Mouse (Mus musculus) forebrain, embryonic 13.5 days (tissue): Measurements from ENCODE around the gene Cttn. TPM values are rescaled to one million over a fixed set of nuclear protein-coding genes. Genes with fewer than 3 reads are reported as not detected.

Source experiments
- ATAC-seq: fragments of 200-750 bp; cut with Nextera tagmentation; 2 replicates; pipeline ENCODE4 v1.8.0; 2017
- H3K27ac ChIP-seq: fragments of 300-500 bp; sonication (generic); 2 replicates; pipeline ENCODE4 v1.5.1; 2015; ENCODE audit warnings: inconsistent platforms, mild to moderate bottlenecking, moderate library complexity
- H3K27me3 ChIP-seq: fragments of 300-500 bp; sonication (generic); 2 replicates; pipeline ENCODE4 v1.6.1; 2015; ENCODE audit warnings: mild to moderate bottlenecking, inconsistent platforms
- H3K36me3 ChIP-seq: fragments of 300-500 bp; sonication (generic); 2 replicates; pipeline ENCODE4 v1.6.1; 2015; ENCODE audit warnings: mild to moderate bottlenecking, inconsistent platforms; ENCODE audit not compliant: poor library complexity, severe bottlenecking
- H3K4me1 ChIP-seq: fragments of 300-500 bp; sonication (generic); 2 replicates; pipeline ENCODE4 v1.6.1; 2015; ENCODE audit warnings: inconsistent platforms
- H3K4me2 ChIP-seq: fragments of 300-500 bp; sonication (generic); 2 replicates; pipeline ENCODE4 v1.6.1; 2015; ENCODE audit warnings: inconsistent platforms, mild to moderate bottlenecking, moderate library complexity
- H3K4me3 ChIP-seq: fragments of 300-500 bp; sonication (generic); 2 replicates; pipeline ENCODE4 v1.5.1; 2015; ENCODE audit warnings: mild to moderate bottlenecking, inconsistent platforms
- H3K9ac ChIP-seq: fragments of 300-500 bp; sonication (generic); 2 replicates; pipeline ENCODE4 v1.6.1; 2015; ENCODE audit warnings: mild to moderate bottlenecking, inconsistent platforms
- H3K9me3 ChIP-seq: fragments of 300-500 bp; sonication (generic); replicated peaks from 2 replicates; pipeline ENCODE4 v1.6.1; 2016; ENCODE audit warnings: inconsistent platforms
- WGBS: fragments of 180-500 bp; shearing (Covaris S2); methylation state at CpG from one replicate; pipeline ENCODE4 v1.1.7; 2015; 5-methylcytosine and 5-hydroxymethylcytosine counted together
- polyA plus RNA-seq: library from polyadenylated mRNA; unstranded; fragments of >200 nt; fragmentation: Nextera tagmentation; extraction: Ambion mirVana; gene quantifications from 2 replicates; pipeline ENCODE4 v1.2.1, GENCODE M21; 2015

Cttn gene
- 168 and 179 TPM in 2 replicates for polyA plus RNA-seq

DNA sequence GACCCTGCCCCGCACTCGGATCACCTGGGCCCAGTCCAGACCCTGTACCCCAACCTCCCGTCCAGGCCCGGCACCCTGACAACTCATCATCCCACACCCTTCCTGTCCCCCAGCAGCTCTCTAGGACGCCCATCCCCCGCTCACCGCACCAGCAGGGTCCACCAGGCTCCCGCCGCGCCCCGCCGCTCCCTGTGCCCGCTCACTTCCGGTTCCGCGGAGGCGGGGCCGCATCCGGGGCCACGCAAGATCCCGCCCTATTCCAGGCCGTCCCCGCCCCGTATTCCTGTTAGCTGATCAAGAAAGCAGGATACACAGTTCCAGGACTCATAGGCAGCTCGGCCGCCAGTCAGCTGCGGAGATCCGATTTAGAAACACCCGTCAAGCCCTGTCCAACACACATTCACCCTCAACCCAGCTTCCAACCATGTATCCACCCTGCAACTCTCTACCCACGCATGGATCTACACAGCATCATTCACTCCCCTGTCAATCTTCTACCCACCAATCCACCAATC, at the start of gene Cttn:
TSS of gene Cttn (minus strand) at position 465 of the 515 bp plus-strand sequence.
- no peaks in the 10 kb centered on the region for H3K9me3 ChIP-seq
- 1% methylated on average over 29 of the region's 30 CpGs for WGBS
- peaks cover 7% of the 10 kb centered on the region for H3K36me3 ChIP-seq
- H3K4me2 ChIP-seq, result peak within 1 kb of the TSS; percentile 92
- H3K4me3 ChIP-seq, result peak within 1 kb of the TSS; percentile 97
- ATAC-seq, result peak; percentile 98
- peak within 1 kb of the TSS; percentile 96 for H3K9ac ChIP-seq
- no peaks in the 10 kb centered on the region for H3K27me3 ChIP-seq
- peaks cover 24% of the 10 kb centered on the region for H3K4me1 ChIP-seq
- H3K27ac ChIP-seq, result peak within 1 kb of the TSS; percentile 79

DNA sequence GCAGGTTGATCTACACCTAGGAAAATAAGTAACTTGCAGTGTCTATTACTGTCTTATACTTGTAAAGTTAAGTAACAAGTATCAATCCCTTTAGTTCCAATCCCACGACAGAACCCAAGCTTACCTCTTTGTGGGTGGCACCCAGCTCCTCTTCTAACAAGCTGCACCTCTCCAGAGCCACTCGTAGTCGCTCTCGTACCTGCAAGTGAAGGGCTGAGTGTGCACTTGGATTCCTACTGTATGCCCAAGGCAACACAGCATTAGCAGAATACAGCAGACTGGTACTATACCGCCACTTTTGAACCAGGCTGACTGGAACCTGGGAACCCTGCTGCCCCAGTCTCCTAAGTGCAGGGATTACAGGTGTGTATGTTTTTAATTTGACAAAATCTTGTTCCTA, 49.0 kb upstream of the Cttn start:
- Histone ChIP-seq H3K9me3 (no peaks in the 10 kb centered on the region), H3K27me3 (no peaks in the 10 kb centered on the region), H3K36me3 (peaks cover 55% of the 10 kb centered on the region), H3K4me3 (no peak overlapping the region), H3K4me2 (no peak overlapping the region), H3K4me1 (no peaks in the 10 kb centered on the region), H3K27ac (no peak overlapping the region), H3K9ac (no peak overlapping the region)
- 94% methylated on average over 5 of the region's 5 CpGs for WGBS
- ATAC-seq, result no peak

- 79% methylated on average over 5 of the region's 5 CpGs for WGBS
- peaks cover 87% of the 10 kb centered on the region for H3K36me3 ChIP-seq
- ATAC-seq, result no peak
Observed at GRCm38 (mm10) chr7:144516711-144517110, 45.9 kb upstream of the Cttn start.

GRCm38 (mm10) chr7:144509090-144509489, 38.3 kb upstream of the Cttn start:
- H3K27ac ChIP-seq, result no peak overlapping the region
- H3K4me2 ChIP-seq, result no peak overlapping the region
- WGBS, result 95% methylated on average over 4 of the region's 4 CpGs
- peaks cover 98% of the 10 kb centered on the region for H3K36me3 ChIP-seq
- H3K4me3 ChIP-seq, result no peak overlapping the region
- no peak overlapping the region for H3K9ac ChIP-seq
- no peaks in the 10 kb centered on the region for H3K9me3 ChIP-seq
- H3K4me1 ChIP-seq, result no peaks in the 10 kb centered on the region
- H3K27me3 ChIP-seq, result no peaks in the 10 kb centered on the region
- ATAC-seq, result no peak

More at GRCm38 (mm10) chr7:144516711-144517110, 45.9 kb upstream of the Cttn start:
- Histone ChIP-seq H3K27ac (no peak overlapping the region), H3K4me1 (no peaks in the 10 kb centered on the region), H3K9me3 (no peaks in the 10 kb centered on the region), H3K4me3 (no peak overlapping the region), H3K27me3 (no peaks in the 10 kb centered on the region), H3K9ac (no peak overlapping the region), H3K4me2 (no peak overlapping the region)

GRCm38 (mm10) chr7:144506807-144507206, 36.0 kb upstream of the Cttn start:
- Histone ChIP-seq H3K27ac (no peak overlapping the region), H3K9ac (no peak overlapping the region)

DNA sequence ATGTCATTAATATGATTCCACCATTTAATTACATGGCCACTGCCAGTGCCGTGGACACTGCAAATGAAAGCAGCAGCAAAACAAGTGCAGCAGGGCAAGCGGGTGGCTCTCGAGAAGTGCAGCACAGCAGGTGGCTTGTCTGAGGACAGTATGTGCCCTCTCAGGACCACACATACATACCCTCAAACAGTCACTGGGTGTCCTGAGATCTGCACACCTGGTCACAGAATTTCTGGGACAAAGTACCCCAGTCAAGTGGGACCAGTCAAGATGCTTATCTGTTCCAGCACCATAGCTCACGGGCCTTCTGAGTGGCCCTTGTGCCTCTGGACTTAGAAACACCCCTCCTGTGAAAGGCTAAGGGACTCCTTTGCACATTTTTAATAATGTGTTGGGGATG, 33.1 kb upstream of the Cttn start:
- WGBS, result 84% methylated on average over 4 of the region's 4 CpGs
- peaks cover 98% of the 10 kb centered on the region for H3K36me3 ChIP-seq
- no peak overlapping the region for H3K27ac ChIP-seq
- no peak overlapping the region for H3K4me3 ChIP-seq
- H3K4me1 ChIP-seq, result no peaks in the 10 kb centered on the region
- no peaks in the 10 kb centered on the region for H3K27me3 ChIP-seq
- ATAC-seq, result no peak
- H3K4me2 ChIP-seq, result no peak overlapping the region
- no peaks in the 10 kb centered on the region for H3K9me3 ChIP-seq
- no peak overlapping the region for H3K9ac ChIP-seq

More at GRCm38 (mm10) chr7:144506807-144507206, 36.0 kb upstream of the Cttn start:
- Histone ChIP-seq H3K4me1 (no peaks in the 10 kb centered on the region), H3K4me2 (no peak overlapping the region), H3K36me3 (peaks cover 98% of the 10 kb centered on the region), H3K9me3 (no peaks in the 10 kb centered on the region), H3K4me3 (no peak overlapping the region), H3K27me3 (no peaks in the 10 kb centered on the region)
- WGBS, result 100% methylated on average over 1 of the region's 1 CpGs
- no peak for ATAC-seq

DNA sequence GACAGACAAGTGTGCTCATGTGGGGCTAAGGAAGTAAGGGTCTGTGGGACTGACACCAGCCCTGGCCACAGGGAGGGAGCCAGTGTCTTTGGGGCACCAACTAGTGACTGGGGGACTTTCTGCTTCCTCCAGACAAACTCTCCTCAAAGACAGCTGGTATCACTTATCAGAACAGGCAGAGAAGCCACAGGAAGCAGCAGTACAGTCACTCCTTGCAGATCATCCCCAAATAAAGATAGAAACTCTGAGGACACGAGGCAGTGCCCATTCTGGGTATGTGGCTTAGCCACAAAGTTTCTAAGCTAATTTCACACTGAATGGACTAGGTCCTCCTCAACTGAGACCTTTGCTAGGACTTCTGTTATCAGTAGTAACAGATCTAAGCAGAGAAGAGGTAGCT, 22.1 kb upstream of the Cttn start:
- H3K9ac ChIP-seq, result no peak overlapping the region
- 89% methylated on average over 1 of the region's 1 CpGs for WGBS
- H3K27me3 ChIP-seq, result no peaks in the 10 kb centered on the region
- no peaks in the 10 kb centered on the region for H3K4me1 ChIP-seq
- H3K27ac ChIP-seq, result no peak overlapping the region
- no peaks in the 10 kb centered on the region for H3K9me3 ChIP-seq
- H3K4me3 ChIP-seq, result no peak overlapping the region
- peaks cover 97% of the 10 kb centered on the region for H3K36me3 ChIP-seq
- H3K4me2 ChIP-seq, result no peak overlapping the region
- no peak for ATAC-seq

GRCm38 (mm10) chr7:144490201-144490873, 19.5 kb upstream of the Cttn start:
- no peaks in the 10 kb centered on the region for H3K27me3 ChIP-seq
- H3K4me1 ChIP-seq, result no peaks in the 10 kb centered on the region
- H3K4me3 ChIP-seq, result no peak overlapping the region
- no peak overlapping the region for H3K9ac ChIP-seq
- no peaks in the 10 kb centered on the region for H3K9me3 ChIP-seq
- peaks cover 95% of the 10 kb centered on the region for H3K36me3 ChIP-seq
- no peak overlapping the region for H3K27ac ChIP-seq
- no peak for ATAC-seq
- no peak overlapping the region for H3K4me2 ChIP-seq
- WGBS, result 92% methylated on average over 8 of the region's 8 CpGs

GRCm38 (mm10) chr7:144489067-144489774, 18.4 kb upstream of the Cttn start:
- Histone ChIP-seq H3K9ac (no peak overlapping the region), H3K4me1 (no peaks in the 10 kb centered on the region), H3K27me3 (no peaks in the 10 kb centered on the region), H3K9me3 (no peaks in the 10 kb centered on the region), H3K4me3 (no peak overlapping the region), H3K36me3 (peaks cover 94% of the 10 kb centered on the region), H3K27ac (no peak overlapping the region), H3K4me2 (no peak overlapping the region)
- 94% methylated on average over 6 of the region's 6 CpGs for WGBS
- ATAC-seq, result no peak

DNA sequence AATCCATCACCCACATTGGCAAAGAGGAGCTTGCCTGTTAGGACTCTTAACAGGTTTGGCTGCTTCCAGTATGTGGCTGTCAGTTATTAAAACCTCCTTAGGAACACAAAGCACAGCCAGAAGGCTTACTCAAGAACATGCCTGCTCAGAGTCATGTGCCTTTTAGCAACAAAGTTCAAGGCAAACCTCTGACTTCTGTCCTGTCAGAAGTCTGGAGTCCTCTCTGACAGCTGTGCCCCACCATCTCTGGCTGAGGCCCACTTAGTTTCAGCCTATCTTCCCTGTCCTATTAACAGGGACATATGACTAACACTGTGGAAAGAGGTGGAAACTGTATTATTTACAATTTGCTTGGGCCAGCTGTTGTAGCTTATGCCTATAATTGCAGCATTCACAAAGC, 9.5 kb upstream of the Cttn start:
- H3K4me3 ChIP-seq, result no peak overlapping the region
- H3K27ac ChIP-seq, result no peak overlapping the region
- no peaks in the 10 kb centered on the region for H3K27me3 ChIP-seq
- no peak for ATAC-seq
- no peak overlapping the region for H3K4me2 ChIP-seq
- H3K4me1 ChIP-seq, result no peaks in the 10 kb centered on the region
- no peak overlapping the region for H3K9ac ChIP-seq
- no peaks in the 10 kb centered on the region for H3K9me3 ChIP-seq
- peaks cover 93% of the 10 kb centered on the region for H3K36me3 ChIP-seq

GRCm38 (mm10) chr7:144479569-144479968, 8.8 kb upstream of the Cttn start:
- Histone ChIP-seq H3K4me3 (no peak overlapping the region), H3K9ac (no peak overlapping the region), H3K27ac (no peak overlapping the region), H3K27me3 (no peaks in the 10 kb centered on the region), H3K9me3 (no peaks in the 10 kb centered on the region), H3K36me3 (peaks cover 86% of the 10 kb centered on the region), H3K4me1 (no peaks in the 10 kb centered on the region), H3K4me2 (no peak overlapping the region)
- ATAC-seq, result no peak
- WGBS, result 94% methylated on average over 1 of the region's 1 CpGs

- Histone ChIP-seq H3K4me2 (no peak overlapping the region), H3K36me3 (peaks cover 48% of the 10 kb centered on the region), H3K9ac (no peak overlapping the region), H3K4me1 (0 out of 2 replicates have a peak, but pooled peaks cover 5% of the 10 kb centered on the region), H3K9me3 (no peaks in the 10 kb centered on the region), H3K4me3 (no peak overlapping the region), H3K27ac (no peak overlapping the region), H3K27me3 (no peaks in the 10 kb centered on the region)
- no peak for ATAC-seq
- whole genome bisulfite sequencing, result 90% methylated on average over 3 of the region's 3 CpGs
Observed at GRCm38 (mm10) chr7:144475741-144476140, 4.9 kb upstream of the Cttn start.
